In the genomic region with DNA sequence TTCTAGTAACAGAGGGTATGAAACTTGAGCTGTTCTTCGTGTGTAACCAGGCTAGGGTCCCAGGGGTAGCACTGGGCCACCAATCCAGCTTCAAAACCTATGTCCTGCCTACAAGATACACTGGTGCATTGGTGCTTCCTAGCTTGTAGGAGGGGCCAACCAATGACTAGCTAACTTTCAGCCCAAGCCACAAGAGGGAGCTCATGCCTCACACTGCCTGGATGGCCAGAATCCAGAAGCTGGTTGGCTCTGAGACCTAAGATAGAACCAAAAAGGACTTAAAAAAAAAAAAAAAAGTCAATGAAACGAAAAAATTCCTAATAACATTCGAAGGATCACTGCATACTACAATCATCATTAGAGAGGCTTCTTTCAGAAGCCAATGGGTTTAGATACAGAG, we compare ENCODE assay signal across 10 mouse cellular contexts. TPM values are rescaled to one million over a fixed set of nuclear protein-coding genes. Genes with fewer than 3 reads are reported as not detected.
DNase-seq lines count a peak whose midpoint lies in the region; ATAC-seq lines count a peak whose summit lies in the region.
"Had no signal": no experiment of that assay in that cellular context is flagged by ENCODE, and none has a peak within 500 bp of the region (broad histone marks: within the 10 kb centered on the region; RNA-seq: fewer than 3 reads in every experiment).

No protein-coding gene starts in this region.

- H3K27ac ChIP-seq in limb, embryonic 10.5 days, result no peak overlapping the region
- no peak overlapping the region for H3K27ac ChIP-seq in hindbrain, embryonic 13.5 days
- H3K27ac ChIP-seq: lung, embryonic 15.5 days; stomach, embryonic 15.5 days had no signal

- H3K27me3 ChIP-seq in limb, embryonic 10.5 days (ENCODE audit: low read depth, poor library complexity, severe bottlenecking), result no peaks in the 10 kb centered on the region
- H3K27me3 ChIP-seq in hindbrain, embryonic 13.5 days, result no peaks in the 10 kb centered on the region
- H3K27me3 ChIP-seq: lung, embryonic 15.5 days; stomach, embryonic 15.5 days had no signal

- H3K9me3 ChIP-seq in limb, embryonic 10.5 days (replicated peaks), result no peaks in the 10 kb centered on the region
- H3K9me3 ChIP-seq in hindbrain, embryonic 13.5 days, result no peaks in the 10 kb centered on the region
- H3K9me3 ChIP-seq: lung, embryonic 15.5 days; stomach, embryonic 15.5 days had no signal

- peak; percentile 93 for ATAC-seq in granulocyte monocyte progenitor cell, adult 5-6 weeks (replicated peaks; ENCODE audit: poor library complexity, severe bottlenecking)
- no peak for ATAC-seq in hindbrain, embryonic 13.5 days (ENCODE audit: low FRiP score)

- H3K4me2 ChIP-seq in hindbrain, embryonic 13.5 days, result no peak overlapping the region
- H3K4me2 ChIP-seq: lung, embryonic 15.5 days; stomach, embryonic 15.5 days had no signal

- no peak overlapping the region for H3K9ac ChIP-seq in hindbrain, embryonic 13.5 days
- H3K9ac ChIP-seq: lung, embryonic 15.5 days; stomach, embryonic 15.5 days had no signal

- peak; percentile 28 for DNase-seq in layer of hippocampus, adult 11-12 months (ENCODE audit: low spot score)
- no peak for DNase-seq in layer of hippocampus, postnatal 14 days (ENCODE audit: low spot score in 2 of 2)
- peak; percentile 35 for DNase-seq in MEL-GATA-1-ER (ENCODE audit: extremely low read depth, low read depth)
- DNase-seq in adrenal gland, postnatal 36 days, result peak; percentile 76 to 81
- peak; percentile 49 for DNase-seq in limb, embryonic 10.5 days (ENCODE audit: low spot score)
- DNase-seq in thymus, postnatal 14 days, result peak; percentile 6

- no peaks in the 10 kb centered on the region for H3K4me1 ChIP-seq in limb, embryonic 10.5 days
- H3K4me1 ChIP-seq in hindbrain, embryonic 13.5 days (replicated peaks), result no peaks in the 10 kb centered on the region
- H3K4me1 ChIP-seq: lung, embryonic 15.5 days; stomach, embryonic 15.5 days had no signal

- 35% methylated on average over 3 of the region's 3 CpGs for WGBS in limb, embryonic 10.5 days
- WGBS in hindbrain, embryonic 13.5 days, result 37% methylated on average over 3 of the region's 3 CpGs

- no peak overlapping the region for H3K4me3 ChIP-seq in limb, embryonic 10.5 days
- no peak overlapping the region for H3K4me3 ChIP-seq in hindbrain, embryonic 13.5 days
- H3K4me3 ChIP-seq: lung, embryonic 15.5 days; stomach, embryonic 15.5 days had no signal

- no peaks in the 10 kb centered on the region for H3K36me3 ChIP-seq in limb, embryonic 10.5 days
- no peaks in the 10 kb centered on the region for H3K36me3 ChIP-seq in hindbrain, embryonic 13.5 days
- H3K36me3 ChIP-seq: lung, embryonic 15.5 days; stomach, embryonic 15.5 days had no signal

RNA-seq across cellular contexts. Expression of gene Pdzph1, which starts 31.3 kb away (rescaled TPM):
- 1 to 10 TPM; 1.6 to 1.8 TPM for total RNA-seq in layer of hippocampus, postnatal 14 days (2021)
- 1 to 10 TPM in 1 of 2 experiments, not detected in 1; 2.2 TPM for total RNA-seq in adrenal gland, postnatal 36 days (2021)
- total RNA-seq in granulocyte monocyte progenitor cell, adult 5-6 weeks (2014; fragmentation: Nextera tagmentation), result not detected in 2 replicates
- total RNA-seq in granulocyte monocyte progenitor cell, adult 5-6 weeks (2017), result 0.34 TPM in 1 of 2 replicates, not detected in the other
- not detected in 2 replicates for polyA plus RNA-seq in limb, embryonic 10.5 days (2016; fragmentation: Nextera tagmentation; extraction: Ambion mirVana)
- polyA plus RNA-seq in hindbrain, embryonic 13.5 days (2015; fragmentation: Nextera tagmentation; extraction: Ambion mirVana), result 3.8 and 4.8 TPM in 2 replicates
- polyA plus RNA-seq: lung, embryonic 15.5 days; stomach, embryonic 15.5 days had no signal

RNA-seq across cellular contexts. Expression of gene Nudt12, which starts 53.3 kb away (rescaled TPM):
- total RNA-seq in layer of hippocampus, postnatal 14 days (2021), result 1 to 10 TPM; 9.0 to 9.5 TPM
- 10 to 100 TPM; 48.9 to 70.0 TPM for total RNA-seq in adrenal gland, postnatal 36 days (2021)
- 3.3 and 6.5 TPM in 2 replicates for total RNA-seq in granulocyte monocyte progenitor cell, adult 5-6 weeks (2014; fragmentation: Nextera tagmentation)
- total RNA-seq in granulocyte monocyte progenitor cell, adult 5-6 weeks (2017), result 4.1 and 7.1 TPM in 2 replicates
- 6.8 TPM in 2 replicates for polyA plus RNA-seq in limb, embryonic 10.5 days (2016; fragmentation: Nextera tagmentation; extraction: Ambion mirVana)
- polyA plus RNA-seq in hindbrain, embryonic 13.5 days (2015; fragmentation: Nextera tagmentation; extraction: Ambion mirVana), result 3.9 and 6.1 TPM in 2 replicates

Comparison
In these comparisons a context has a peak if more than half of its experiments do, and no peak if none do; other contexts are left out.
1. DNase-seq: peak in layer of hippocampus, adult 11-12 months (single experiment), MEL-GATA-1-ER (single experiment), adrenal gland, postnatal 36 days (2 of 2), limb, embryonic 10.5 days (single experiment) and thymus, postnatal 14 days (single experiment); none in layer of hippocampus, postnatal 14 days (0 of 2).
2. RNA of gene Nudt12, which starts 53.3 kb away (total RNA-seq): 48.9 to 70.0 TPM in adrenal gland, postnatal 36 days; 9.0 to 9.5 TPM in layer of hippocampus, postnatal 14 days and 3.3 to 7.1 TPM in granulocyte monocyte progenitor cell, adult 5-6 weeks; every median in the first group is over 4 times any median in the second.